Mouse (Mus musculus): ENCODE measurements around the gene S100a7a. TPM values are rescaled to one million over a fixed set of nuclear protein-coding genes. Genes with fewer than 3 reads are reported as not detected.

Gene S100a7a
- polyA plus RNA-seq, 2 experiments from 2014 or later, result not detected

Other genes with a start within 250 kb of the S100a7a start
- gene Ints3, start 220.4 kb upstream of the S100a7a start, polyA plus RNA-seq (2017; shearing (Covaris generic)), result 10 to 100 TPM; 13.8 to 17.2 TPM
- not detected for gene Npr1, start 188.2 kb upstream of the S100a7a start, polyA plus RNA-seq (2017; shearing (Covaris generic))
- 100 to 1,000 TPM in 1 of 2 experiments, 10 to 100 TPM in 1; 99.7 to 101 TPM for gene Ilf2, start 177.9 kb upstream of the S100a7a start, polyA plus RNA-seq (2017; shearing (Covaris generic))
- 10 to 100 TPM; 48.3 to 56.3 TPM for gene Snapin, start 163.0 kb upstream of the S100a7a start, polyA plus RNA-seq (2017; shearing (Covaris generic))
- gene Chtop, start 144.5 kb upstream of the S100a7a start, polyA plus RNA-seq (2017; shearing (Covaris generic)), result 10 to 100 TPM; 43.5 to 67.8 TPM
- gene S100a1, start 139.6 kb upstream of the S100a7a start, polyA plus RNA-seq (2017; shearing (Covaris generic)), result 1 to 10 TPM; 5.6 to 6.6 TPM
- 100 to 1,000 TPM; 235 to 298 TPM for gene S100a13, start 139.6 kb upstream of the S100a7a start, polyA plus RNA-seq (2017; shearing (Covaris generic))
- under 1 TPM in 1 of 2 experiments, not detected in 1; 0.47 TPM for gene S100a14, start 127.2 kb upstream of the S100a7a start, polyA plus RNA-seq (2017; shearing (Covaris generic))
- not detected for gene S100a16, start 116.8 kb upstream of the S100a7a start, polyA plus RNA-seq (2017; shearing (Covaris generic))
- 1 to 10 TPM; 2.6 to 3.2 TPM for gene S100a3, start 93.4 kb upstream of the S100a7a start, polyA plus RNA-seq (2017; shearing (Covaris generic))
- gene S100a2, start 63.8 kb upstream of the S100a7a start, polyA plus RNA-seq (2017; shearing (Covaris generic)), result not detected
- gene Gm42674, start 52.1 kb upstream of the S100a7a start, polyA plus RNA-seq (2017; shearing (Covaris generic)), result not detected
- gene S100a4, start 50.2 kb upstream of the S100a7a start, polyA plus RNA-seq (2017; shearing (Covaris generic)), result 100 to 1,000 TPM; 152 to 248 TPM
- gene S100a5, start 45.5 kb upstream of the S100a7a start, polyA plus RNA-seq (2017; shearing (Covaris generic)), result not detected
- 100 to 1,000 TPM; 548 to 785 TPM for gene S100a6, start 41.1 kb upstream of the S100a7a start, polyA plus RNA-seq (2017; shearing (Covaris generic))
- 1 to 10 TPM in 1 of 2 experiments, not detected in 1; 1.8 TPM for gene S100a8, start 15.0 kb downstream of the S100a7a start, polyA plus RNA-seq (2017; shearing (Covaris generic))
- 1 to 10 TPM in 1 of 2 experiments, not detected in 1; 1.3 TPM for gene S100a9, start 41.7 kb downstream of the S100a7a start, polyA plus RNA-seq (2017; shearing (Covaris generic))
- not detected for gene Pglyrp4, start 72.9 kb downstream of the S100a7a start, polyA plus RNA-seq (2017; shearing (Covaris generic))
- not detected for gene Gm5849, start 123.9 kb downstream of the S100a7a start, polyA plus RNA-seq (2017; shearing (Covaris generic))

Data from activated CD4-positive, CD25-positive, alpha-beta regulatory T cell, adult 4 months (primary cell).